In genomic region chr5:145059524-145059923, GRCm38 (mm10) we compare ENCODE assay signal across 34 mouse cellular contexts. TPM values are rescaled to one million over a fixed set of nuclear protein-coding genes. Genes with fewer than 3 reads are reported as not detected.
DNase-seq lines count a peak whose midpoint lies in the region; ATAC-seq and TF ChIP-seq lines count a peak whose summit lies in the region.
"Had no signal": no experiment of that assay in that cellular context is flagged by ENCODE, and none has a peak within 500 bp of the region (broad histone marks: within the 10 kb centered on the region; RNA-seq: fewer than 3 reads in every experiment).

No protein-coding gene starts in this region.

- H3K9me3 ChIP-seq in lung, postnatal 0 days (ENCODE audit: low read length): no peaks in the 10 kb centered on the region
- H3K9me3 ChIP-seq: forebrain, embryonic 12.5 days; heart, embryonic 15.5 days; limb, embryonic 13.5 days; liver, embryonic 12.5 days; neural tube, embryonic 13.5 days had no signal

- peak; percentile 74 for DNase-seq in heart, adult 11 months
- DNase-seq in heart, postnatal 4 days: no peak
- DNase-seq in lung, postnatal 0 days (ENCODE audit: low spot score): peak; percentile 18
- no peak for DNase-seq in lung, postnatal 36 days
- DNase-seq in ZHBTc4 (ENCODE audit: low read depth, low spot score) (peak; percentile 89), MN1 (ENCODE audit: low spot score) (no peak)
- DNase-seq: adrenal gland, postnatal 36 days; cerebellum, adult 9-10 months; gastrocnemius, adult 2 months; heart, postnatal 36 days; kidney, adult 9 months; kidney, postnatal 36 days; layer of hippocampus, adult 9-11 months; lung, postnatal 14 days; midbrain, embryonic 14.5 days; retina, postnatal 1 day had no signal

- H3K4me3 ChIP-seq in lung, postnatal 0 days (ENCODE audit: low read depth, low read length): no peak overlapping the region
- H3K4me3 ChIP-seq: forebrain, embryonic 12.5 days; gastrocnemius, adult 2 months; heart, embryonic 15.5 days; limb, embryonic 13.5 days; liver, embryonic 12.5 days; megakaryocyte, embryonic 14.5 days; myocyte; neural tube, embryonic 13.5 days had no signal

- WGBS in lung, postnatal 0 days: 83% methylated on average over 2 of the region's 2 CpGs

- no peaks in the 10 kb centered on the region for H3K36me3 ChIP-seq in lung, postnatal 0 days (ENCODE audit: insufficient read depth, low read length)
- H3K36me3 ChIP-seq: forebrain, embryonic 12.5 days; heart, embryonic 15.5 days; limb, embryonic 13.5 days; liver, embryonic 12.5 days; neural tube, embryonic 13.5 days had no signal

- ATAC-seq in lung, postnatal 0 days: peak; percentile 47; the same call in 1 of the 2 replicates
- no peak for ATAC-seq in monocyte, adult 5-6 weeks (replicated peaks; ENCODE audit: insufficient number of reproducible peaks, low FRiP score, low TSS enrichment, poor library complexity, severe bottlenecking)
- ATAC-seq: inflammation-experienced regulatory T-cells, adult 6 months; liver, embryonic 12.5 days had no signal

- no peak for TF ChIP-seq CTCF in lung, postnatal 0 days (IDR thresholded peaks at IDR 0.05)

- TF ChIP-seq EP300 in lung, postnatal 0 days (IDR thresholded peaks at IDR 0.05): no peak

- no peaks in the 10 kb centered on the region for H3K4me1 ChIP-seq in lung, postnatal 0 days (ENCODE audit: insufficient read depth, low read depth, low read length)
- H3K4me1 ChIP-seq: forebrain, embryonic 12.5 days; heart, embryonic 15.5 days; limb, embryonic 13.5 days; liver, embryonic 12.5 days; neural tube, embryonic 13.5 days had no signal

- no peak overlapping the region for H3K27ac ChIP-seq in lung, postnatal 0 days (ENCODE audit: low read length)
- H3K27ac ChIP-seq: forebrain, embryonic 12.5 days; gastrocnemius, adult 2 months; heart, embryonic 15.5 days; hindbrain, embryonic 14.5 days; limb, embryonic 13.5 days; liver, embryonic 12.5 days; neural tube, embryonic 13.5 days had no signal

- no peak overlapping the region for H3K4me2 ChIP-seq in lung, postnatal 0 days (replicated peaks; ENCODE audit: low read depth, low read length)
- H3K4me2 ChIP-seq: forebrain, embryonic 12.5 days; heart, embryonic 15.5 days; hindbrain, embryonic 14.5 days; limb, embryonic 13.5 days; liver, embryonic 12.5 days; neural tube, embryonic 13.5 days had no signal

- H3K27me3 ChIP-seq in lung, postnatal 0 days (replicated peaks; ENCODE audit: insufficient read depth, low read length): no peaks in the 10 kb centered on the region
- H3K27me3 ChIP-seq: heart, embryonic 15.5 days; limb, embryonic 13.5 days; liver, embryonic 12.5 days; neural tube, embryonic 13.5 days had no signal

- H3K9ac ChIP-seq in lung, postnatal 0 days (replicated peaks; ENCODE audit: low read depth): no peak overlapping the region
- H3K9ac ChIP-seq: forebrain, embryonic 12.5 days; heart, embryonic 15.5 days; hindbrain, embryonic 14.5 days; limb, embryonic 13.5 days; liver, embryonic 12.5 days; neural tube, embryonic 13.5 days had no signal

RNA-seq across cellular contexts. Expression of gene 1700018F24Rik, which starts 16.7 kb away (rescaled TPM):
- not detected for total RNA-seq in heart, postnatal 4 days (2021)
- 0.56 and 0.73 TPM in 2 replicates for polyA plus RNA-seq in lung, postnatal 0 days (2015; fragmentation: Nextera tagmentation; extraction: Ambion mirVana)
- not detected in 3 replicates for total RNA-seq in monocyte, adult 5-6 weeks (2017)
- total RNA-seq: adrenal gland, adult 18-20 months; adrenal gland, postnatal 36 days; common myeloid progenitor, adult 5-6 weeks; gastrocnemius, adult 2 months; gastrocnemius, postnatal 4 days; heart, postnatal 36 days; left cerebral cortex, adult 18-20 months; left cerebral cortex, postnatal 25 days had no signal
- polyA plus RNA-seq: forebrain, embryonic 12.5 days; frontal cortex, adult 2 months; heart, embryonic 15.5 days; hindbrain, embryonic 14.5 days; inflammation-experienced regulatory T-cells, adult 6 months; limb, embryonic 13.5 days; liver, embryonic 12.5 days; midbrain, embryonic 14.5 days; myocyte; neural tube, embryonic 13.5 days; stomach, embryonic 16.5 days; thymus, postnatal 0 days had no signal

RNA-seq across cellular contexts. Expression of gene Arpc1a, which starts 24.1 kb away (rescaled TPM):
- total RNA-seq in heart, postnatal 4 days (2021): 10 to 100 TPM; 71.9 to 78.2 TPM
- polyA plus RNA-seq in lung, postnatal 0 days (2015; fragmentation: Nextera tagmentation; extraction: Ambion mirVana): 127 and 129 TPM in 2 replicates
- 79.3 to 85.9 TPM (median 81.0 TPM) in 3 replicates for total RNA-seq in monocyte, adult 5-6 weeks (2017)

RNA-seq across cellular contexts. Expression of gene Kpna7, which starts 24.3 kb away (rescaled TPM):
- total RNA-seq in heart, postnatal 4 days (2021): not detected
- not detected in 2 replicates for polyA plus RNA-seq in lung, postnatal 0 days (2015; fragmentation: Nextera tagmentation; extraction: Ambion mirVana)
- total RNA-seq in monocyte, adult 5-6 weeks (2017): not detected in 3 replicates
- total RNA-seq: adrenal gland, adult 18-20 months; adrenal gland, postnatal 36 days; common myeloid progenitor, adult 5-6 weeks; gastrocnemius, adult 2 months; gastrocnemius, postnatal 4 days; heart, postnatal 36 days; left cerebral cortex, adult 18-20 months; left cerebral cortex, postnatal 25 days had no signal
- polyA plus RNA-seq: forebrain, embryonic 12.5 days; frontal cortex, adult 2 months; heart, embryonic 15.5 days; hindbrain, embryonic 14.5 days; inflammation-experienced regulatory T-cells, adult 6 months; limb, embryonic 13.5 days; midbrain, embryonic 14.5 days; myocyte; neural tube, embryonic 13.5 days had no signal

RNA-seq across cellular contexts. Expression of gene Gm4871, which starts 27.0 kb away (rescaled TPM):
- total RNA-seq in heart, postnatal 4 days (2021): not detected
- polyA plus RNA-seq in lung, postnatal 0 days (2015; fragmentation: Nextera tagmentation; extraction: Ambion mirVana): not detected in 2 replicates
- total RNA-seq in monocyte, adult 5-6 weeks (2017): not detected in 3 replicates
- total RNA-seq: adrenal gland, adult 18-20 months; adrenal gland, postnatal 36 days; common myeloid progenitor, adult 5-6 weeks; gastrocnemius, adult 2 months; gastrocnemius, postnatal 4 days; heart, postnatal 36 days; left cerebral cortex, adult 18-20 months; left cerebral cortex, postnatal 25 days had no signal
- polyA plus RNA-seq: forebrain, embryonic 12.5 days; frontal cortex, adult 2 months; heart, embryonic 15.5 days; hindbrain, embryonic 14.5 days; inflammation-experienced regulatory T-cells, adult 6 months; limb, embryonic 13.5 days; liver, embryonic 12.5 days; midbrain, embryonic 14.5 days; myocyte; neural tube, embryonic 13.5 days; stomach, embryonic 16.5 days; thymus, postnatal 0 days had no signal

RNA-seq across cellular contexts. Expression of gene Arpc1b, which starts 54.5 kb away (rescaled TPM):
- 100 to 1,000 TPM; 123 to 125 TPM for total RNA-seq in heart, postnatal 4 days (2021)
- 451 and 467 TPM in 2 replicates for polyA plus RNA-seq in lung, postnatal 0 days (2015; fragmentation: Nextera tagmentation; extraction: Ambion mirVana)
- 406 to 524 TPM (median 463 TPM) in 3 replicates for total RNA-seq in monocyte, adult 5-6 weeks (2017)

Comparison
In these comparisons a context has a peak if more than half of its experiments do, and no peak if none do; other contexts are left out.
1. DNase-seq: peak in heart, adult 11 months (single experiment), lung, postnatal 0 days (single experiment) and ZHBTc4 (single experiment); none in heart, postnatal 4 days (single experiment), lung, postnatal 36 days (single experiment) and MN1 (single experiment).